Mouse (Mus musculus) heart, postnatal 0 days (tissue): Measurements from ENCODE around the gene Dock4. TPM values are rescaled to one million over a fixed set of nuclear protein-coding genes. Genes with fewer than 3 reads are reported as not detected.

Experiments used
- ATAC-seq: fragments of 200-750 bp; cut with Nextera tagmentation; 2 replicates; pipeline ENCODE4 v1.8.0; 2017; ENCODE audit warnings: low read depth, moderate number of reproducible peaks, moderate library complexity; ENCODE audit not compliant: insufficient read depth
- DNase-seq: peaks from one replicate; pipeline ENCODE4 v3.0.0-alpha.2; 2016; ENCODE audit warnings: low spot score
- H3K27ac ChIP-seq: fragments of 300-500 bp; sonication (generic); 2 replicates; pipeline ENCODE4 v1.5.1; 2014; ENCODE audit warnings: low read depth, mild to moderate bottlenecking
- H3K27me3 ChIP-seq: fragments of 300-500 bp; sonication (generic); 2 replicates; pipeline ENCODE4 v1.6.1; 2014; ENCODE audit warnings: low read length, mixed read lengths; ENCODE audit not compliant: control insufficient read depth, insufficient read depth
- H3K36me3 ChIP-seq: fragments of 300-500 bp; sonication (generic); replicated peaks from 2 replicates; pipeline ENCODE4 v1.6.1; 2014; ENCODE audit warnings: low read length, mixed read lengths; ENCODE audit not compliant: control insufficient read depth, insufficient read depth
- H3K4me1 ChIP-seq: fragments of 300-500 bp; sonication (generic); 2 replicates; pipeline ENCODE4 v1.6.1; 2014; ENCODE audit warnings: antibody characterized with exemption; ENCODE audit not compliant: control insufficient read depth, insufficient read depth
- H3K4me2 ChIP-seq: fragments of 300-500 bp; sonication (generic); 2 replicates; pipeline ENCODE4 v1.6.1; 2014; ENCODE audit warnings: low read depth, mild to moderate bottlenecking, low read length, moderate library complexity
- H3K4me3 ChIP-seq: fragments of 300-500 bp; sonication (generic); 2 replicates; pipeline ENCODE4 v1.5.1; 2014; ENCODE audit warnings: low read depth, low read length
- H3K9ac ChIP-seq: fragments of 300-500 bp; sonication (generic); replicated peaks from 2 replicates; pipeline ENCODE4 v1.6.1; 2014; ENCODE audit warnings: low read depth, low read length, mixed read lengths
- H3K9me3 ChIP-seq: fragments of 300-500 bp; sonication (generic); replicated peaks from 2 replicates; pipeline ENCODE4 v1.6.1; 2016; ENCODE audit warnings: low read length; ENCODE audit not compliant: control insufficient read depth
- CTCF ChIP-seq: IDR thresholded peaks from 2 replicates; pipeline ENCODE4 v1.5.1; 2016; ENCODE audit warnings: antibody characterized with exemption, control low read depth, low read depth
- EP300 ChIP-seq: IDR thresholded peaks from 2 replicates; pipeline ENCODE4 v1.6.1; 2016; ENCODE audit warnings: antibody characterized with exemption, low read depth
- WGBS: fragments of 180-500 bp; shearing (Covaris S2); extraction: QIAGEN DNeasy Blood & Tissue Kit; methylation state at CpG from one replicate; pipeline ENCODE4 v1.1.7; 2014; 5-methylcytosine and 5-hydroxymethylcytosine counted together
- polyA plus RNA-seq: library from polyadenylated mRNA; unstranded; fragments of >200 nt; fragmentation: Nextera tagmentation; extraction: Ambion mirVana; gene quantifications from 2 replicates; pipeline ENCODE4 v1.2.1, GENCODE M21; 2015
- total RNA-seq: library from RNA; depleted of rRNA; stranded (reverse); fragments of >200 nt; gene quantifications from 2 replicates; pipeline ENCODE4 v1.2.3, GENCODE M21; 2014; ENCODE audit warnings: low replicate concordance

Dock4 gene
- total and polyA plus RNA-seq, 2 experiments from 2014 or later: 4.2 to 9.2 TPM

- Histone ChIP-seq H3K36me3 (no peaks in the 10 kb centered on the region), H3K9ac (no peak overlapping the region), H3K4me1 (peaks cover 13% of the 10 kb centered on the region; the same call in 1 of the 2 replicates), H3K9me3 (no peaks in the 10 kb centered on the region), H3K27me3 (no peaks in the 10 kb centered on the region), H3K4me3 (no peak overlapping the region), H3K27ac (no peak overlapping the region), H3K4me2 (no peak overlapping the region)
- DNase-seq: no peak
- TF ChIP-seq CTCF (no peak), EP300 (no peak)
- WGBS: 78% methylated on average over 9 of the region's 9 CpGs
- no peak for ATAC-seq
Measured at GRCm38 (mm10) chr12:40449119-40449795, 3.5 kb downstream of the Dock4 start.

GRCm38 (mm10) chr12:40456517-40456916, 10.8 kb downstream of the Dock4 start:
- 81% methylated on average over 2 of the region's 2 CpGs for WGBS
- no peak for ATAC-seq

GRCm38 (mm10) chr12:40458977-40459376, 13.2 kb downstream of the Dock4 start:
- Histone ChIP-seq H3K4me3 (no peak overlapping the region), H3K9me3 (no peaks in the 10 kb centered on the region), H3K4me2 (no peak overlapping the region), H3K9ac (no peak overlapping the region), H3K27ac (peak overlapping the region; percentile 65), H3K27me3 (no peaks in the 10 kb centered on the region), H3K4me1 (peaks cover 4% of the 10 kb centered on the region; the same call in 1 of the 2 replicates), H3K36me3 (no peaks in the 10 kb centered on the region)
- TF ChIP-seq EP300: peak; percentile 69; the same call in 1 of the 2 replicates
- no peak for TF ChIP-seq CTCF
- DNase-seq (no peak), ATAC-seq (peak; percentile 66)
- 48% methylated on average over 3 of the region's 3 CpGs for WGBS

More at GRCm38 (mm10) chr12:40456517-40456916, 10.8 kb downstream of the Dock4 start:
- Histone ChIP-seq H3K27me3 (no peaks in the 10 kb centered on the region), H3K4me2 (no peak overlapping the region), H3K36me3 (no peaks in the 10 kb centered on the region), H3K27ac (no peak overlapping the region), H3K9me3 (no peaks in the 10 kb centered on the region), H3K9ac (no peak overlapping the region), H3K4me1 (no peaks in the 10 kb centered on the region), H3K4me3 (no peak overlapping the region)
- DNase-seq: no peak
- TF ChIP-seq EP300 (no peak), CTCF (no peak)

GRCm38 (mm10) chr12:40459673-40460265, 14.0 kb downstream of the Dock4 start:
- no peak for DNase-seq
- ATAC-seq: no peak; the same call in 1 of the 2 replicates

DNA sequence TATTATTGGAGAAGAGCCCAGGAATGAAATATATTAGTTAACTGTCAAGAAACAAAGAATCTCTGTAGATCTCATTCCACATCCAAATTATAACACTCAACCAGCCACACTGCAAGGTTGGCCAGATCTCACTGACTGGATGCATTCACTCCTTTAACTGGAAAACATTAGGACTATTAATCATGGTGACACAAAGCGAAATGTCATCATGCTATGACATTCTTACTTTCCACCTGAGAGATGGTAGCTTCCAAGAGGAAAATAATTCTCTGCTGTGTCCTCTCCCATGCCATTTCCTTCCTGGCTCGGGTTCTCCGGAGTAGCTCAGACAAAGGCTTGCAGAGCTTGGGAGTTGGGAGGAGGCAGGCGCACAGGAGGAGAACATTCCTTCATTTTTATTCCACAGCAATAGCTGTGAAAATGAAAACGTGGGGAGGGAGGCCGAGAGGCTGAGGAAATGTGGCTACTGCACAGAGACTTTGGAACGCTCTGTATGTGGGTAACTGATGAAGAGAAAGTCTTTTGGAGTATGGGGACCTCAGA, 17.0 kb downstream of the Dock4 start:
- Histone ChIP-seq H3K9me3 (no peaks in the 10 kb centered on the region), H3K4me1 (peaks cover 14% of the 10 kb centered on the region), H3K9ac (no peak overlapping the region), H3K36me3 (no peaks in the 10 kb centered on the region), H3K4me2 (peak overlapping the region; percentile 19; the same call in 1 of the 2 replicates), H3K27ac (peak overlapping the region; percentile 49), H3K27me3 (no peaks in the 10 kb centered on the region), H3K4me3 (no peak overlapping the region)
- DNase-seq (no peak), ATAC-seq (no peak)
- 51% methylated on average over 7 of the region's 7 CpGs for WGBS
- TF ChIP-seq CTCF (no peak), EP300 (no peak)

More at GRCm38 (mm10) chr12:40459673-40460265, 14.0 kb downstream of the Dock4 start:
- Histone ChIP-seq H3K27me3 (no peaks in the 10 kb centered on the region), H3K9me3 (no peaks in the 10 kb centered on the region), H3K27ac (peak overlapping the region; percentile 65), H3K4me1 (peaks cover 12% of the 10 kb centered on the region), H3K9ac (no peak overlapping the region), H3K4me3 (no peak overlapping the region), H3K4me2 (no peak overlapping the region), H3K36me3 (no peaks in the 10 kb centered on the region)
- WGBS: 64% methylated on average over 6 of the region's 6 CpGs
- TF ChIP-seq CTCF (no peak), EP300 (no peak)
